In the genomic region with DNA sequence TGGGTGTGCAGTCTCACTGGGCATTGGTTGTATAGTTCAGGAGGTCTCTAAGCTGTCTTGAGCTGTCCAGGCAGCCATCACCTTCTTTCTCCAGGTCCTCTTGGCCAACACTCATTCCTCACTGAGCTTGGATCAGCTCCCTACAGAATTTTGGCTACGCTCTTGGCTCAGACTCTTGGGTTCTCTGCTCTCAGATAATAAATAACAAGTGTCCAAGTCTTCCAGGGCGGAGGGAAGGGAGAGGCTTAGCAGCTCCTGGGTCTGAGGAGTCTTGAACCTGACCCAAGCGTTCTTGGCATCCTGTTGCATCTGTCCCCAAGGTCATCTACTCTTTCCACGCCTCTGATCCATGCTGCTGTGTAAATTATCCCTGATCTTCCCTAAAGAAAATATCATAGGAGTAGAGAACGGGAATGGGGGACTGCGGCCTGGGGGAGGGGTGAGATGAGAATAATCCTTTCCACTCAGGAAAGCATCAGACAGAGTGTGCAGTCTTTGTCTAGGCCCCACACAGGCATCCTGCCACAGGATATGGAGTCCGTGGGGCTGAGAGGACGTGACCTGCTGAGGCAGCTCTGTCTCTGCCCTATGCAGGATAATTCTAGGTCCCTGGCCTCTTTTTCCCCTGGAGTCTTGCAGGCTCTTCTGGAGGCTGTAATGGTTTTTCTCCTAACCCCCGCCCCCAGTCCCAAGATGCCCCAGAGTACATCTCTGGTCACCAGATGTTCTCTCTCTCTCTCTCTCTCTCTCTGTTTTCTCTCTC, we compare ENCODE assay signal across 10 mouse cellular contexts. TPM values are rescaled to one million over a fixed set of nuclear protein-coding genes. Genes with fewer than 3 reads are reported as not detected.
DNase-seq lines count a peak whose midpoint lies in the region; ATAC-seq and TF ChIP-seq lines count a peak whose summit lies in the region.
"Had no signal": no experiment of that assay in that cellular context is flagged by ENCODE, and none has a peak within 500 bp of the region (broad histone marks: within the 10 kb centered on the region; RNA-seq: fewer than 3 reads in every experiment).

No protein-coding gene starts in this region.

- 45% methylated on average over 9 of the region's 9 CpGs for WGBS in kidney, embryonic 15.5 days

- peaks cover 17% of the 10 kb centered on the region for H3K4me1 ChIP-seq in kidney, embryonic 15.5 days

- peak; percentile 14 for DNase-seq in kidney, adult 11 months
- DNase-seq in gastrocnemius, adult 2 months: peak; percentile 69
- DNase-seq in kidney, adult 9 months: peak; percentile 33
- DNase-seq in skeletal muscle tissue, adult 2 months (ENCODE audit: low read depth, low spot score): peak; percentile 78
- DNase-seq in MN1 (ENCODE audit: low spot score): no peak
- no peak for DNase-seq in yolk sac, embryonic 10.5 days (ENCODE audit: low spot score)
- no peak for DNase-seq in left cerebral cortex, adult 18-20 months (ENCODE audit: low spot score in 2 of 2)

- intact Hi-C loops in gastrocnemius, adult 2 months (cut with DNase I): no loop called here

- no peaks in the 10 kb centered on the region for H3K36me3 ChIP-seq in kidney, embryonic 15.5 days
- H3K36me3 ChIP-seq: forebrain, embryonic 10.5 days; neural tube, embryonic 13.5 days had no signal

- no peak overlapping the region for H3K27ac ChIP-seq in kidney, embryonic 15.5 days
- peak overlapping the region; percentile 63 for H3K27ac ChIP-seq in gastrocnemius, adult 2 months
- H3K27ac ChIP-seq: forebrain, embryonic 10.5 days; neural tube, embryonic 13.5 days had no signal

- no peak overlapping the region for H3K4me2 ChIP-seq in kidney, embryonic 15.5 days
- H3K4me2 ChIP-seq: neural tube, embryonic 13.5 days had no signal

- no peak for ATAC-seq in kidney, embryonic 15.5 days (replicated peaks; ENCODE audit: low FRiP score)

- H3K27me3 ChIP-seq in kidney, embryonic 15.5 days: 0 out of 2 replicates have a peak, but pooled peaks cover 3% of the 10 kb centered on the region
- H3K27me3 ChIP-seq: neural tube, embryonic 13.5 days had no signal

- no peak overlapping the region for H3K4me3 ChIP-seq in kidney, embryonic 15.5 days (replicated peaks)
- H3K4me3 ChIP-seq in gastrocnemius, adult 2 months: no peak overlapping the region
- H3K4me3 ChIP-seq: forebrain, embryonic 10.5 days; neural tube, embryonic 13.5 days had no signal

- no peak for TF ChIP-seq CTCF in gastrocnemius, adult 2 months (IDR thresholded peaks at IDR 0.05)

- H3K9ac ChIP-seq in kidney, embryonic 15.5 days: no peak overlapping the region
- H3K9ac ChIP-seq: neural tube, embryonic 13.5 days had no signal

- H3K9me3 ChIP-seq in kidney, embryonic 15.5 days (replicated peaks): no peaks in the 10 kb centered on the region
- H3K9me3 ChIP-seq: forebrain, embryonic 10.5 days; neural tube, embryonic 13.5 days had no signal

RNA-seq across cellular contexts. Expression of gene Meox1, which starts 38.0 kb away (rescaled TPM):
- polyA plus RNA-seq in kidney, embryonic 15.5 days (2015; fragmentation: Nextera tagmentation; extraction: Ambion mirVana): 13.6 and 15.4 TPM in 2 replicates
- 1 to 10 TPM; 1.1 to 4.7 TPM for total RNA-seq in gastrocnemius, adult 2 months (2021)
- under 1 TPM; 0.28 to 0.74 TPM for total RNA-seq in left cerebral cortex, adult 18-20 months (2021)

Comparison
In these comparisons a context has a peak if more than half of its experiments do, and no peak if none do; other contexts are left out.
1. DNase-seq: peak in kidney, adult 11 months (single experiment), gastrocnemius, adult 2 months (single experiment), kidney, adult 9 months (single experiment) and skeletal muscle tissue, adult 2 months (single experiment); none in MN1 (single experiment), yolk sac, embryonic 10.5 days (single experiment) and left cerebral cortex, adult 18-20 months (0 of 2).